Mouse (Mus musculus) small intestine, adult 2 months (tissue): Measurements from ENCODE around the gene Atp13a3. TPM values are rescaled to one million over a fixed set of nuclear protein-coding genes. Genes with fewer than 3 reads are reported as not detected.

Experiments
- H3K27ac ChIP-seq: fragments of 200-500 bp; 2 replicates; pipeline ENCODE4 v1.5.1; 2012; ENCODE audit warnings: low read depth, low read length, control low read depth, inconsistent platforms; ENCODE audit not compliant: insufficient read depth
- H3K27me3 ChIP-seq: fragments of 200-500 bp; 2 replicates; pipeline ENCODE4 v1.6.1; 2012; ENCODE audit warnings: mild to moderate bottlenecking, moderate library complexity, low read length, inconsistent platforms; ENCODE audit not compliant: control insufficient read depth, insufficient read depth
- H3K36me3 ChIP-seq: fragments of 200-500 bp; 2 replicates; pipeline ENCODE4 v1.6.1; 2012; ENCODE audit warnings: mild to moderate bottlenecking, low read length, control low read depth, inconsistent platforms; ENCODE audit not compliant: control insufficient read depth, insufficient read depth
- H3K4me1 ChIP-seq: fragments of 200-500 bp; 2 replicates; pipeline ENCODE4 v1.6.1; 2012; ENCODE audit warnings: low read length, inconsistent platforms, mixed read lengths; ENCODE audit not compliant: control insufficient read depth, insufficient read depth, insufficient read length
- H3K4me3 ChIP-seq: fragments of 200-500 bp; 2 replicates; pipeline ENCODE4 v1.5.1; 2012; ENCODE audit warnings: low read depth, mild to moderate bottlenecking, control low read depth, inconsistent platforms, low read length, moderate library complexity
- CTCF ChIP-seq: fragments of 200-500 bp; IDR thresholded peaks from 2 replicates; pipeline ENCODE4 v1.5.1; 2012; ENCODE audit warnings: low read depth, mild to moderate bottlenecking, control low read depth, inconsistent platforms, low read length, moderate library complexity, mixed read lengths; ENCODE audit not compliant: insufficient replicate concordance, insufficient read length; ENCODE audit errors: extremely low read depth
- POLR2A ChIP-seq: fragments of 200-500 bp; IDR thresholded peaks from 2 replicates; pipeline ENCODE4 v1.6.1; 2012; ENCODE audit warnings: low read depth, mild to moderate bottlenecking, control low read depth, inconsistent platforms, low read length, moderate library complexity
- WGBS: fragments of 180-500 bp; shearing (Covaris S2); methylation state at CpG from one replicate; pipeline ENCODE4 v1.1.7; 2018; 5-methylcytosine and 5-hydroxymethylcytosine counted together
- polyA plus RNA-seq: library from polyadenylated mRNA; depleted of rRNA; stranded (reverse); fragments of >200 nt; gene quantifications from 2 replicates; pipeline ENCODE4 v1.2.3, GENCODE M21; 2012

Gene Atp13a3
- polyA plus RNA-seq, 1 experiment, result 22.8 TPM

DNA sequence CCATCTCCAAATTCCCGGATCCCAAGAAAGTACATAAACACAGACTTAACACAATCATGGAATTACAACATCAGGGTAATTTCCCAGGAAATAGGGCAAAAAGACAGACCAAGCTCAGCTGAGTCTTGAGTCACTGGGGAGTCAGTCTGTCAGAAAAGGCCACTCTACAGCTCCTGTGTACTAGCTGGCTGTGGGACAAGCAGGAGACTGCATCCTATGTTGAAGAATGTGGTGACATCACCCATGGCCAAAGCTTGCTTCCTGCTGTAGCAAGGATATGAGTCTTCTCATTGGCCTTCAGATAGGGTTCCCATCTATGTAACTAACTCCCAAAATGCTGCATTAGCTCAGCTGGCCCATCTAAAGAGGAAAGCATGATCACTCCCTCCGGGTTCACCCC, 36.7 kb upstream of the Atp13a3 start:
- WGBS, result 52% methylated on average over 2 of the region's 2 CpGs
- Histone ChIP-seq H3K27ac (no peak overlapping the region), H3K4me1 (peaks cover 22% of the 10 kb centered on the region), H3K36me3 (no peaks in the 10 kb centered on the region), H3K4me3 (no peak overlapping the region), H3K27me3 (no peaks in the 10 kb centered on the region)
- TF ChIP-seq POLR2A (no peak), CTCF (no peak)

- TF ChIP-seq POLR2A, result no peak
- TF ChIP-seq CTCF, result no peak
- Histone ChIP-seq H3K27me3 (no peaks in the 10 kb centered on the region), H3K4me3 (no peak overlapping the region), H3K4me1 (peaks cover 22% of the 10 kb centered on the region), H3K27ac (no peak overlapping the region), H3K36me3 (no peaks in the 10 kb centered on the region)
- WGBS, result 28% methylated on average over 4 of the region's 4 CpGs
Measured at GRCm38 (mm10) chr16:30441409-30441808, 35.6 kb upstream of the Atp13a3 start.

DNA sequence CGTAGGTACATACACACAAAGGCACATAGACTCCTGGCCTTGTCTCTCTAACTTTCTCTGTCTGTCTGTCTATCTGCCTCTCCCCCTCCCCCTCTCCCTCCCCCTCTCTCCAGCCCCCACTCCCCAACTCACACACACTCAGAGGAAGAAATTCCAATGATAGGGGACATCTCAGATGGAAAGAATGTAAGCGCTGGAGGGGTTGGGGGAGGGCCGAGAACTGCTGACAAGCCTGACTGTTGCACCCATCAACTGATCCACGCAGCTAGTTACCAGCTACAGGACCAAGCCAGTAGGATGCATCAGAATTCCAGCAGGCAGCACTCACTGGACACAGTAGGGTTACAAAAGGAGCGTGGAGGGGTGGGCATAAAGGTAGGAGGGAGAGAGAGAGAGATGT, 34.1 kb upstream of the Atp13a3 start:
- Histone ChIP-seq H3K4me1 (peaks cover 20% of the 10 kb centered on the region), H3K36me3 (no peaks in the 10 kb centered on the region), H3K4me3 (no peak overlapping the region), H3K27ac (no peak overlapping the region), H3K27me3 (no peaks in the 10 kb centered on the region)
- 96% methylated on average over 5 of the region's 5 CpGs for WGBS
- TF ChIP-seq CTCF (no peak), POLR2A (no peak)

GRCm38 (mm10) chr16:30439411-30439810, 33.6 kb upstream of the Atp13a3 start:
- H3K27me3 ChIP-seq, result no peaks in the 10 kb centered on the region
- H3K4me1 ChIP-seq, result peaks cover 17% of the 10 kb centered on the region; the same call in 1 of the 2 replicates
- H3K36me3 ChIP-seq, result no peaks in the 10 kb centered on the region
- WGBS, result 82% methylated on average over 6 of the region's 6 CpGs
- H3K27ac ChIP-seq, result no peak overlapping the region
- TF ChIP-seq POLR2A, result no peak
- H3K4me3 ChIP-seq, result no peak overlapping the region

DNA sequence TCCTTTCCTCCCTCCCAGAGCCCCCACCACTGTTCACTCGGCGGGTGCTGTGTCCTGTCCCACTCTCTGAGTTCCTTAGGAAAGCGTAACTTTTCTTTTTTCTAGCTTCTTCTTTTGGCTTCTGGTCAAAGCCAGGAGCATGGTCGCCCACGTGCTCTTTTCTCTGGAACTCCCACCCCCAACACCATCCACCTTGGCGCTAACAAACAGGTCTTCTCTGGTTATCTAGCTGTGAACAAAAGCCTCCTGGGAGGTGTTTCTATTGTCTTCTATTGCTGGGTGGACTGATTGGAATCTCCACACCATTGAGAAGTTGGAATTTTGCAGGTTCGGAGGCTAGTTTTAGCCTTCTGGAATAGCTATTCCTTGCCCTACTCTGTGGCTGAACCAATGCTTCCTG, 30.5 kb upstream of the Atp13a3 start:
- H3K27me3 ChIP-seq, result no peaks in the 10 kb centered on the region
- 96% methylated on average over 7 of the region's 7 CpGs for WGBS
- H3K36me3 ChIP-seq, result no peaks in the 10 kb centered on the region
- H3K27ac ChIP-seq, result no peak overlapping the region
- H3K4me1 ChIP-seq, result peaks cover 6% of the 10 kb centered on the region; the same call in 1 of the 2 replicates
- H3K4me3 ChIP-seq, result no peak overlapping the region
- TF ChIP-seq POLR2A (no peak), CTCF (no peak)

- WGBS, result 19% methylated on average over 4 of the region's 4 CpGs
- H3K4me3 ChIP-seq, result no peak overlapping the region
- TF ChIP-seq POLR2A (no peak), CTCF (no peak)
- H3K36me3 ChIP-seq, result no peaks in the 10 kb centered on the region
- H3K27ac ChIP-seq, result no peak overlapping the region
- no peaks in the 10 kb centered on the region for H3K27me3 ChIP-seq
- H3K4me1 ChIP-seq, result peaks cover 5% of the 10 kb centered on the region; the same call in 1 of the 2 replicates
Measured at GRCm38 (mm10) chr16:30435393-30435792, 29.6 kb upstream of the Atp13a3 start.

DNA sequence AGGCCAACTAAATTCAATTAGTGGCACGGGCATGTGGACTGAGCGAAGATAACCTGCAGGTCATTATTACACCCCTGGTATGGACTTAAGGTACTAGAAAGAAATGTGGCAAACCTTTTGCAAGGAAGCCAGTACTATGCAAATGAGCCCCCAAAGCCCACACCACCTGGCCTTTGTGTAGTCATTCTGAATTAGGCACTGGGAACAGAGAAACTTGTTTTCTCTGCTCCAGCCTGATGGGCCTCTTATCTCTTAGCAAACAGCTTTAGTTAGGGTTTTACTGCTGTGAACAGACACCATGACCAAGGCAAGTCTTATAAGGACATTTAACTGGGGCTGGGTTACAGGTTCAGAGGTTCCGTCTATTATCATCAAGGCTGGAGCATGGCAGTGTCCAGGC, 27.4 kb upstream of the Atp13a3 start:
- H3K4me3 ChIP-seq, result no peak overlapping the region
- H3K27ac ChIP-seq, result no peak overlapping the region
- H3K36me3 ChIP-seq, result no peaks in the 10 kb centered on the region
- WGBS, result 90% methylated on average over 3 of the region's 3 CpGs
- no peak for TF ChIP-seq POLR2A
- TF ChIP-seq CTCF, result no peak
- H3K4me1 ChIP-seq, result peaks cover 7% of the 10 kb centered on the region; the same call in 1 of the 2 replicates
- no peaks in the 10 kb centered on the region for H3K27me3 ChIP-seq

- Histone ChIP-seq H3K27ac (no peak overlapping the region), H3K4me1 (peaks cover 7% of the 10 kb centered on the region; the same call in 1 of the 2 replicates), H3K27me3 (no peaks in the 10 kb centered on the region), H3K4me3 (no peak overlapping the region), H3K36me3 (no peaks in the 10 kb centered on the region)
- TF ChIP-seq CTCF, result no peak
- WGBS, result 75% methylated on average over 2 of the region's 2 CpGs
Measured at GRCm38 (mm10) chr16:30432111-30432510, 26.3 kb upstream of the Atp13a3 start.
